Mouse (Mus musculus) CH12.LX (cell line): ENCODE results near the gene Vasp.

Source experiments
- CTCF ChIP-seq, 2 experiments: IDR thresholded peaks in 1 of 2; conservative IDR thresholded peaks in 1 of 2; 2 replicates each; pipeline ENCODE4 v1.5.1; 2011 to 2012; ENCODE audit warnings: low read depth in 2 of 2, low read length in 2 of 2, improper control_type of control experiment in 1 of 2, inconsistent platforms in 1 of 2, mild to moderate bottlenecking in 1 of 2, moderate library complexity in 1 of 2
- ETS1 ChIP-seq: conservative IDR thresholded peaks from 2 replicates; pipeline ENCODE4 v1.6.1; 2012; ENCODE audit warnings: low read depth, mild to moderate bottlenecking, inconsistent platforms, low read length, improper control_type of control experiment, moderate library complexity
- MAFK ChIP-seq: IDR thresholded peaks from 2 replicates; pipeline ENCODE4 v1.6.1; 2011; ENCODE audit warnings: low read length, improper control_type of control experiment; ENCODE audit not compliant: insufficient replicate concordance
- MXI1 ChIP-seq: IDR thresholded peaks from 2 replicates; pipeline ENCODE4 v1.6.1; 2011; ENCODE audit warnings: mild to moderate bottlenecking, low read depth, low read length, improper control_type of control experiment
- NELFE ChIP-seq: IDR thresholded peaks from 2 replicates; pipeline ENCODE4 v1.6.1; 2011; ENCODE audit warnings: low read depth, low read length, improper control_type of control experiment
- NRF1 ChIP-seq: IDR thresholded peaks from 2 replicates; pipeline ENCODE4 v1.6.1; 2014; ENCODE audit warnings: low read depth, mild to moderate bottlenecking, inconsistent platforms, low read length, improper control_type of control experiment, moderate library complexity
- POLR2A ChIP-seq: IDR thresholded peaks from 2 replicates; pipeline ENCODE4 v1.6.1; 2011; ENCODE audit warnings: low read depth, mild to moderate bottlenecking, improper control_type of control experiment, low read length
- RCOR1 ChIP-seq: conservative IDR thresholded peaks from 2 replicates; pipeline ENCODE4 v1.6.1; 2012; ENCODE audit warnings: low read depth, mild to moderate bottlenecking, inconsistent platforms, low read length, improper control_type of control experiment
- SIN3A ChIP-seq: IDR thresholded peaks from 2 replicates; pipeline ENCODE4 v1.6.1; 2012; ENCODE audit warnings: low read length, improper control_type of control experiment, inconsistent platforms
- USF1 ChIP-seq: IDR thresholded peaks from 2 replicates; pipeline ENCODE4 v1.6.1; 2014; ENCODE audit warnings: low read depth, mild to moderate bottlenecking, inconsistent platforms, low read length, improper control_type of control experiment
- ZC3H11A ChIP-seq: IDR thresholded peaks from 2 replicates; pipeline ENCODE4 v1.6.1; 2012; ENCODE audit warnings: low read depth, mild to moderate bottlenecking, inconsistent platforms, low read length, improper control_type of control experiment

GRCm38 (mm10) chr7:19214940-19215339, 56.7 kb downstream of the Vasp start:
- TF ChIP-seq CTCF (conservative IDR thresholded peaks at IDR 0.05 in 1 of 2, IDR thresholded peaks at IDR 0.05 in 1 of 2; ENCODE audit: low read depth in 2 of 2, low read length in 2 of 2) = no peak
- no peak for TF ChIP-seq USF1
- TF ChIP-seq POLR2A = no peak
- no peak for TF ChIP-seq ZC3H11A
- TF ChIP-seq ETS1 = no peak
- TF ChIP-seq SIN3A = no peak
- TF ChIP-seq NELFE = no peak
- TF ChIP-seq MXI1 = no peak
- no peak for TF ChIP-seq MAFK
- no peak for TF ChIP-seq NRF1
- TF ChIP-seq RCOR1 = no peak
